Mouse (Mus musculus) liver, postnatal 0 days (tissue): ENCODE measurements at regions not wholly inside any gene's neighbourhood (a gene's known extent, or its start where the extent isn't known, plus 50 kb on each side); places are given as distances from the start of the nearest gene placed in this dataset.

Experiments
- CTCF ChIP-seq: sonication (generic); IDR thresholded peaks from 2 replicates; pipeline ENCODE4 v1.5.1; 2016; ENCODE audit warnings: antibody characterized with exemption, low read depth
- EP300 ChIP-seq: IDR thresholded peaks from 2 replicates; pipeline ENCODE4 v1.6.1; 2016; ENCODE audit warnings: antibody characterized with exemption, low read depth, mild to moderate bottlenecking

GRCm38 (mm10) chr11:63369475-63369874, 240.7 kb downstream of the Pmp22 start:
- no peak for TF ChIP-seq CTCF
- TF ChIP-seq EP300: peak; percentile 66
